Mouse (Mus musculus) adipocyte (in vitro differentiated cells): Measurements from ENCODE around the gene Gm28048.
A peak's percentile ranks its signal among the peaks of the same experiment; 100 is the strongest.

Source experiments
- DNase-seq: peaks from one replicate; pipeline ENCODE4 v3.0.0-alpha.2; 2016; ENCODE audit warnings: low spot score

Gene Gm28048

DNA sequence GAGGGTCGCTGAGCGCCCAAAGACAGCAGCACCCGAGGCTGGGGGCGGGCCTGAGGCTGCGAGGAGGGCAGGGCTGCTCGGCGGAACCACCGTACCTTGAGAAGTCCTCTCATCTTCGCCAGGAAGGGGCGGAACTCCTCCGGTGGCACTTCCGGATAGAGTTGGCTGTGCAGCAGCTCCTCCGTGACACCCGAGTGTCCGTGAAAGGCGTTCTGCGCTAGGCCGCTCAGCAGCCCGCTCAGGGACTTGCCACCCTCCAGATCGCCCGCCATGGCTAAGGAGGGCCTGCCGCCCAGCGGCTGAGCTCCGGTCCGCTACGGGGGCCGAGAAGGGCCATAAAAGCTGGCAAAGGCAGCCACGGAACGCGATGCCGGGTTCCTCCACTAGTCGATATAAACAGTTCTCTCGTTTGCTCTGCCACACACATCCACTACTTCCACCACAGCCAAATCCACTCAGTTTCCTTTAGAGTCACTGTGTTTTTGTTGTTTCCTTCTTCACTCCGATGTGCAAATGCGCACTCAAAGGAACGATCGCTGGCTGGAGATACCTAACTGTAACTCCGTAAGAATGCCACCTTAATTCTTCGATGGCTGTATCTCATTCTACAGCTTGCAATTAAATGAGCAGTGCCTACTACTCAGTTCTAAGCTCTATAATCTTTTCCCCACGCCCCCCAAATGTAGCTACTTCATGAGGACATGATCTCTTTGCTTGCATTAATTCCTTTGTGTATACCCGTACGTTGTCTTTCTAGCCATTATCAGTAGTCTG, at the start of gene Gm28048, which contains the start of gene Commd1:
Gene Gm28048 (minus strand): TSS at position 107 of the 774 bp plus-strand sequence.
Gene Commd1 (minus strand): TSS at position 399 of the 774 bp plus-strand sequence.
- DNase-seq, result peak; percentile 90

DNA sequence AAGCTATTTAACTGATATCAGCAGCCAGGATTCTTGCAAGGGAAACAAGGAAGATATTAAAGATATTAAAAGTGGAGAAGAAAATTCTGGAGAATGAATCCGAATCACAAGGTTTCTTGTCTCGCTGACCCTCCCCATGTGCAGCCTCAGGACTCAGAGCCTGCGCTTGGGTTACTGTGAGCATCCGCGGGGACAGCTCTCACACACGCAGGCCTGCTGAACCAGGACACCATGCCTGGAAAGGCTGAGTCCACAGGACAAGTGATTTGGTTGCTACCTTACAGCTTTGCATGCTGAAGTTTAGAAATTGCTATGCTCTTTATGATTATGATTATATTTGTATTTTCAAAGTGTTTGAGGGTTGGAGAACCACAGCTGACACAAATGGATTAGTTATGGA, 47.5 kb upstream of the Gm28048 start:
- DNase-seq, result no peak

DNA sequence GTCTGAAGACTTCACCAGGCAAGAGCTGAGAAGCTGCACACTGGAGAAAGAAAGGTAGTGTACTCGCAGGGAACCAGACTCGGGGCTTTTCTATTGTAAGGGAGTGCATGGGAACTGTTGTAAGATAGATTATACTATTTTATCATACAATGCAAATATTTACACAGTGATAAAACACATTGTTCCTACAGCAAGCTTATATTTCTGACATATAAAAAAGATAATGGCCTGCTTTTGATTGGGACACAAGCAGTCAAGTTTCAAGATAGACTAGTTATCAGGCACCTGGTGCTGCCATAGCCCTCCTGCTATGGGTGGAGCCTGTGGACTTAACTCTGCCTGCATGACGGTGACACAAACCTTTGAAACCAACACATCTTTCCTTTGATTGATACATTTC, 47.1 kb upstream of the Gm28048 start:
- DNase-seq, result no peak

DNA sequence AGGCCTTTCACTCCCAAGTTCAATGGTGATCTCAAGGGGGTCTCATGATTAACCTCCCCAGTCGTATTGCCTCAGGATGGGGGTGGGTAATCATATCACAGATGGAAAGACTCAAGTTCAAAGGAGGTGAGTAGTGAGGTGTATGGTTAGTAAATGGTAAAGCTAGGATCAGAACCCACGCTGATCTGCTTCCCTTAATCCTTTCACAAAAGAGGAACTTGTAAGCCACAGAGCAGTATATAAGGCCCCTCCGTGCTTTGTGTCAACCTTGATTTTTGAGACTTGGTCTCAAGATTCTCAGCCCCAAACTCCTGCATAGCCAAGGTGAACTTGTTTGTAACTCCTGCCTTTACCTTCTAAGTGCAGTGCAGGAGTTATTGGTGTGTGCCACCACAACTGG, 42.3 kb upstream of the Gm28048 start:
- DNase-seq, result no peak

DNA sequence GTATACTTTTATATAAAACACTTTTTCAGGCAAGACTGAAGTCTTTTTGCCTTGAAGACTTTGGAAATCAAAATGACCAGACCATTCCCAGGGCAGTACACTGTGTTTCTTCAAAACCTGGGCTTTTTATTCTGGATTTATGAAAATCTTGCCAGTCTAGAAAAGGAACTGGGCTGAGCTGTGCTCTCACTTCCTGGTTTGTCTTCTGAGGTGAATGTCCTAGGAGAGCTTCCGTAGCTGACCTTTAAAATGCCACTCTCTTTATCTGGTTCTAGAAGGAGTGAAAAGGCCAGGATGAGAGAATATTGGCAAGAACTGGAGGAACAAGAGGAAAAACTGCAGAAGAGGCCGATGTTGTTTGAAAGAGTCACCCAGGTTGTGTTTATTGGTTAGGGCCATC, 41.3 kb upstream of the Gm28048 start:
- no peak for DNase-seq

DNA sequence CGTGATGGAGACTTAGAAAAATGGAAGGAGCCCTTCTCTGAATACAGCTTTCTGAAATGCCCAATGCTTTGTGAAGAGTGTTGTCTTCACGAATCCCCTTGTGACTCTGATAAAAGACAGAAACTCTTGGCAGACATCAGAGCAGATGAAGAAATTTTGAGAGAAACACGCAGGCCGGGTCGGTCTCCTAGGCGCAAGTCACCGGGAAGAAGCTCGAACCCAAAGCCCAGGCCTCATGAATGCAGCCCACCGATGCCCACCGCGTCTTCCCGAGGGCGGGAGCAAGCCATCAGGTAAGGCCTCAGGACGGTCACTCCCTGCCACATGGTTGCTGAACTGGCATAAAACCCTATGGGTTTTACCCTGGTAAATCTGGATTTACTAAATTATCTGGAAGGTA, 39.0 kb upstream of the Gm28048 start:
- DNase-seq, result no peak

DNA sequence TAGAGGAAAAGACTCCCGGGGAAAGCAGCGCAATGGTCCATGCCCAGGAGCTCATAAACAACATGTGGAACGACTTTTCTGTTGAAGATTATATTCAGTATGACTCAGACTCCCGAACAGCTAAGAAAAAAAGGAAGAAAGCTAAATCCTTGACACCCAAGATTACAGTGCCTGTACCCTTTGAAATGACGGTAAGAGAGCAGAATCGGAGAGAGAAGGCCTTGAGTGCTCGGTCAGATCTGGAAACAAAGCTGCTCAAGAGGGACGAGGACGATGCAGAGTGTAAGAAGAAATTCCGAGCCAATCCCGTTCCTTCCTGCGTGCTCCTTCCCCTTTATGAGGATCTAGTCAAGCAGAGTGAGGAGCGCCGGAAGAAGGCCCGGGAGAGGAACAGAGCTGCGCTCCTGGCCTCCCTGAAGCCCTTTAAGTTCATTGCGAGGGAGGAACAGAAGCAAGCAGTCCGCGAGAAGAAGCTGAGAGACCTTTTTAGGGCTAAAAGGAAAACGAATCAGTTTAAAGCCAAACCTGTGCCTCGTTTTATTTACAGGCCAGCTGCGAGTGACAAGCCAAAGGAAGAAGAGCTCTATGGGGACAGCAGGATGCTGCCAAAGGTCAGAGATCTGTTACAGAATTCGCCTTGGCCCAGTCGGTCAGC, 38.4 kb upstream of the Gm28048 start:
- DNase-seq, result no peak

DNA sequence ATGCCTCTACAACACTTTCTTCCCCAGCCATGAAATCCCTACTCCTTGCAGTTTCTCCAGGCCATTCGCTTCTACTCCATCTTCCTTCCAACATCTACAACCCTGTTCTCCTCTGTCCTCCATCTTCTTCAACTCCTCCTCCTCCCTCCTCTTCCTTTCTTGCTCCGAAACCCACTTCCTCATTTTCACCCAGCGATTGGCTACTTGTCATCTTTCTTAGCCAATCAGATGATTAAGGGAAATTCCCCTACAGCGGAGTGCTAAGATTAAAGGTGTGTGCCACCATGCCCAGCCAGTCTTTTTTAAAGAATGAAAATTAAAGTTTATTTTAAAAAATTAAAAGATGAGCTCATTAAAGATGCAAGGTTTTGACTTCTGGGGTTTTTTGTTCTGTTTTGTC, 36.1 kb upstream of the Gm28048 start:
- DNase-seq, result no peak

DNA sequence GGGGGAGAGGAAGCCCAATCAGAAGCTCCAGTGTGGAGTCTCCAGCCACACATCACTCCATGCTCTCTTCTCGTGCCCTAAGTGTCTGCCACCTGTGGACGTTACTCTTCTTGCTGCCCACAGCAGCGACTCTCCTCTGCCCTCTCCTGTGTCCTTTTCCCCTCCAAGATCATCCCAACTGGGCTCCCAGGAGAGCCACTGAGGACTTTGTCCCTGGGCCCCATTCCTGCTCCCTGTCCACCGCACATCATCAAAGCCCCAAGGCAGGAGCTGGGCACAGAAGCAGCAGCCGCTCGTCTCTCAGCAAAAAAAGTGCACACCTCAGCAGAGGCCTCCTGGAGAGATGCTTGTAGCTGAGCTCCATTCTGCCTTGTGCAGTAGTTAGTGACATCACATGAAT, 33.1 kb upstream of the Gm28048 start:
- no peak for DNase-seq

DNA sequence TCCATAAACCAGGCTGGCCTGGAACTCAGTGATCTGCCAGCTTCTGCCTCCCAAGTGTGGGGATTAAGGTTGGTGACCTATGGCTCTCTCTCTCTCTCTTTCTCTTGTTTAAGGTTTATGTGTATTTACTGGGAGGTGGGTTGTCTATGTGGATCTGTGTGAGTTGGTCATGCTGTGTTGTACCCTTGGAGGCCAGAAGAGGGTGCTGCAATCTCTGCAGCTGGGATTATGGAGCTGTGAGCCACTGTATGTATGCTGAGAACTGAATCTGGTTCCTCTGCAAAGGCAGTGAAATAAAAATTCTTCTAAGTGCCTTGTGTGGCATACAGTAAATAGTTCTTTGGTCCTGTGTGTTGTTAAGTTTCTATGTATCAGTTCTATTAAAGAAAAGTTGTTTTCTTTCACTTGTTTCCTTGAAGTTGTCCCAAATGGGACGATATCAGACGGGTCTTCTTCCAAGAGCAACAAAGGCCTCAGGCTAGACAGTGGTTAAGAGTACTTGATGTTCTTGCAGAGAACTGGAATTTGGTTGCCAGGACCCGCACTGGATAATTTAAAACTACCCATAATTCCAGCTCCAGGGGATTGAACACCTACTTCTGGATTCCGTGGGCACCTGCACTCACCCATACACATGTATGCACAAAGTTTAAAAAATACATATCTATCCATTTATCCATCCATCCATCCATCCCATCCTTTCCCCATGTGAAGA, 31.8 kb upstream of the Gm28048 start:
- no peak for DNase-seq

DNA sequence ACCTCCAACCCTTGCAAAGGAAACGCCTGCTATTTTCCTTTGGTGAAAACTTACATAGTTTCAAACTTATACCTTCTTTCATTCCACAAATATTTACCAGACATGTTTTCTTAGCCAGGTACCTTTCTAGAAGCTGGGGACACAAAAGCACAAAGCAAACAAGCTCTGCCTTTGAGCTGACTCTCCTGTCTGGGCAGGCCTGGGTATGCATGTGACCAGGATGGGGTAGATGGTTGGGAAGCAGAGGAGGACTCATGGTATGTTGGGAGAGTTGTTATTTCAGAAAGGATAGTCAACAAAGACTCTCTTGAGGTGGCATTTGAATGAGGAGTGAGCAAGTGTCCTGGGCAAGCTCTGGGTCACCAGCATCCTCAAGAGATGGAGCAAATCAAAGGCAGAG, 31.2 kb upstream of the Gm28048 start:
- DNase-seq, result no peak

DNA sequence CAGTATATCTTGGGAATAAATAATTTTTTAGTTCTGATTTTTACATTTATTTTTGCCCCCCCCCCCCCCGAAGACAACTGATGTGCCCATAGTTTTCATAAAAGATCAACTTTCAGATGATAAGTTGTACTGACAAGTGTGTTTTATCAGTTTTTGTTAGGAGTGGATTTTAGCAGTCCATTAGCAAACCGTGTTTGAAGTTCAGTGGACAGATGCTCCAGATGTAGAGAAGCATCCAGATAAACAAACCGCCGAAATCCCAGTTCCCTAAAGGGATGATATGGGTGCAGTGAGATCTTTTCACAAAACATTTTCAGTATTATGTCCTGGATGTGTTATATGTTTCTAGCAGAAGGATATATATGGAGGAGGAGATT, 26.9 kb upstream of the Gm28048 start:
- no peak for DNase-seq

DNA sequence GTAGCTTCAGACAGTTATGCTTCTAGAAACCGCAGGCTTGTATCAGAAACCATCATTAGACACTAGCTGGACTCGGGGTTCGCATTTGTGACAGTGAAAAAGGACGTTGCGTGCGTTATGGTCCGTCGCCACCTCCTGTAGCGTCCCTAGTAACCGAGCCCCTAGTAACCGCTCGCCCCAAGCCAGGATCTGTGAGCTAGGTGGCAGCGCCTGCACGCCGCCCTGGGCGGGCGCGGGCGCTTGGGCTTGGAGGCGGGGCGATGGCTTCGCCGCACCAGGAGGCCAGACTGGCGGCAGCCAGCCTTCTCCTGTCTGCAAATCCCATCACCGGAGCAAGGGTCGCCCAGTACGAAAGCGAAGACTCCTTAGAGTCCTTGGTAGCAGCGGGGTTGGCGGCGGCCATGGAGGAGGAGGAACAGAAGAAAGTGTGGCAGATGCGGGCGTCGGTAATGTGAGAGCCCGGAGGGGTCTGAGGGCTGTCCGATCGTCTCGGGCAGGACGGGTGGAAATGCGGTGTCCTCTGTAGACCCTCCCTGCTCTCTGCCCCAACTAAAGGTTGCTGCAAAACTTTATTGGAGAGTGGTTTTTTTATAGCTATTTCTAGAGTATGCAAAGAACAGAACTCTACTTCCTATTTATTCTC, 26.4 kb upstream of the Gm28048 start:
- DNase-seq, result peak; percentile 89

DNA sequence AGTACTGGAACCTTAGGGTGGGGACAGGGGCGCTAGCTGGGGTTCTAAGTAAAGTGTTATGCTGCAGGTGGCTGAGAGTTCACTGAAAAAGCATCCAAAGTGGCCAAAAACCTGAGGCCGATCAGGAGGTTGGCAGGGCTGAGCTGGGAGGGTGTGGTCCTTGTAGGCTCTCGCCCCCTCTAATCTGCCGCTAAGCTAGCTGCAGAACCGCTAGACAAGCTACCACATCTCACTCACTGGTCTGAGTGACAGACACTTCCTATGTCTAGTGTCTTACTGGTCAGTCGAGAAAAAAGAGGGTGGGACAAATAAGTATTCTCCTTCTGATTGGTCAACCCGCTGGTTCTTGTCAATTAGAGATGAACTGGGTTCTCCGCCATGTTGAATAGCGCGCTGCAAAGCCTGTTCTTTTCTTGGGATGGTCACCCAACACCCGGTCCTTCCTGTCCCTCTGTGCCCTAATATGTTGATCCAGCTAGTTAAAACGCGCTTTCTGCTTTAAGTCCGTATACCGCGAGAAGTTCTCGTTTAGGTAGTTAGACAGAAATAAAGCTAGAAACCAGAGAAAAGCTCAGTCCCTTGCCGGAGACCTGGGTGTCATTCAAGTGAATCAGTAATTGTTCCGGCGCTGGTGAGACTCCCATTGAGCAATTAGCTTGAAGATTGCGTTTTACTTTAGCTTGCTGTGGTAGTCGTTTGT, 25.7 kb upstream of the Gm28048 start, which contains the start of gene Fam161a:
Gene Fam161a (plus strand): TSS at position 51 of the 700 bp plus-strand sequence.
- DNase-seq, result peak; percentile 95

DNA sequence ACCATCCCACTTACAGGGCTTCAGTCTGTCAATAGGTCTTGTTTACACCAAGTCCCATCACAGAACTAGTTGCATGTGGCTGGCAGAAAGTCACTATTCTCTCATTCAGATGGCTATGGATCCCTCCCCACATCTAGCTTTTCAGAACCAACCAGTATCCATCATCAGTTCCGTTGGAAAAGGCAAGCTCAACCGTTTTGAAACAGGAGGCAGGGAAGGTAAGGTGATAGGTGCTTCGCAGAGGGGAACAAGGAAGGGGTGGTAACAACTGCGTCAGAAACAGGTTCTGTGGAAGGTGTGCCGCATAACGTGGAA, 25.2 kb upstream of the Gm28048 start:
- DNase-seq, result no peak

DNA sequence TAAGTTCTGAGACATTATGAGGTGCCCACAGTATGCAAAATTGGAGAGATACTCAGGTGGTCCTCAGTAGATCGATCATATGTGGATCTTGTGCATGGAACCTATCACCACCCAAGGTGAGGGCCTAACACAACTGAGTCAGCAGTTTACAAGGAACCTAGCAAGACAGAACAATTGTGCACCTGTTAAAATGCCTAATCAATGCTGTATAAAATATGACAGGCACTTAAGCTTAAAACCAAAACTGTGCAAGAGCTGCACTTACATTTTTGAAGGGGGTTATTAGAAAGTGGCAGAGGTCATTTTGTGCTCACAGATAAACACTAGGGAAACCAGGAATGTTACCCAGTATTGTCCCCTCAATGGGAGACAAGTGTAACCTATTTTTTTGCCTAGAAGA, 23.4 kb upstream of the Gm28048 start:
- DNase-seq, result no peak

DNA sequence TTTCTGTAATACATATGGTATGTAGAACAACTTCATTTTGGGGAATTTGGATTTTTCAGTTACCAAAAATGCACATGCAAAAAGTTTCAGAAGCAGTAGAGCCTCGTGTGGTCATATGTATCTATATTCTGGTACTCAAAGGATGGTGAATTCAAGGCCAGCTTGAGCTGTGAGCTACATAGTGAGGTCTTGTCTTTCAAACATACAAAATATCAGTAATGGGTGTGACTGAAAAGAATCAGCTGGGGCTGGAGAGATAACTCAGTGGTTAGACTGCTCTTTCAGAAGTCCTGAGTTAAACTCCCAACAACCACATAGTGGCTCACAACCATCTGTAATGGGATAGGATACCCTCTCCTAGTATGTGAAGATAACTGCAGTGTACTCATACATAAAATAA, 16.4 kb upstream of the Gm28048 start:
- DNase-seq, result no peak

DNA sequence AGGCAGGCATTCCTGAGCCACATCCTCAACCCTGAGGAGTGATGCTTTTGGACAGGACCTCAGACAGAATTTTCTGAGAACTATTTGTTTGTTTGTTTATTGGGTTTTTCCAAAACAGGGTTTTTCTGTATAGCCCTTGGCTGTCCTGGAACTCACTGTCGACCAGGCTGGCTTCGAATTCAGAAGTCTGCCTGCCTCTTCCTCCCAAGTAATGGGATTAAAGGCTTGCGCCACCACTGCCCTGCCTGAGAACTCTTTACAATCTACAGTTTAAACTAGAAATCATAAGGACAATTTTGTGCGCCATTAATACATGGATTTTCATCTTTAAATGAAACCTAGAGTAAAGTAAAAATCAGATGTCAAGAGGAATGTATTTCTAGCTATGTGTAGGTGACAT, 13.6 kb upstream of the Gm28048 start:
- no peak for DNase-seq

DNA sequence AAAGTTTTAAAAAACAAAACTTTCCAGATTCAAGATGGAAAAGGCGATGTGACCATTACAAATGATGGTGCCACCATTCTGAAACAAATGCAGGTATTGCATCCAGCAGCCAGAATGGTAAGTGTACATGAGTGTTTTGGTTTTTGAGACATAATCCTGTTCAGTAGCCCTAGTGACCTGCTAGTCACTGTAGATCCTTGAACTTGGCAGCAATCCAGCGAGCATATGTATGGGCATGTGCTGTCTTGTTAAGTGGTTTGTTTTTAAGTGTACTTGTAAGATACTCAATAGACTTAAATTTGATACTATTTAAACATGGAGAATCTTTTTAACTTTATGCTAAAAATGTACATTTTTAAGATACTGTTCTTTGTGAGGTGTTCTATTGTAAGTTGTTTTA, 12.4 kb upstream of the Gm28048 start:
- DNase-seq, result no peak

DNA sequence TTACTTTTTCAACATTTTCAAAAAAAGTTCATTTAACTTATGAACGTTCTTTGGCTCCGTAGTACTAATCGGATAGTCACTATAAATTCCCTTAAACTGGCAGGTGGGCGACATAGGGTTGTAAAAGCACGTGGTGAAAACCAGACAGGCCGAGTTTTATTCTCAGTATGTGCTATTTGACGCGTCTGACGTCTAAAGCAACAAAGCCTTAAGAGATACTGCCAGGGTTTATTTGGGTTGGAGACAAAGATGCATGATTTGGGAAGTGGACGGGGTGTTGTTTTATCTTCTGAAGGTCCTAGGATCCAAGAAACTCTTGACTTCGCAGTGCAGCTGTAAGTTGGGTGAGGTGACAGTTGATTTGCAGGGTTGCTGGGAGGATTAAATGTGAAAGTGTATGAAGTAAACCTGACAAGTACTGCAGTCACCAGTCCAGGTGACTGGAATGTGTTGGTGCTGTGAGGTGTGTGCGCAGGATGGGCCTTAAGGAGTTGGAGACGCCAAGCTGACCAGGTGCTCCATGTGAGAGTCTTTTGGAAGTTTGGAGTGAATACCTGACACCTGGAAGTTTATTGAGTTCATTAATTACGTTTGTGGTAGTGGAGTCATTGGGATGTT, 9.4 kb upstream of the Gm28048 start:
- DNase-seq, result peak; percentile 35

DNA sequence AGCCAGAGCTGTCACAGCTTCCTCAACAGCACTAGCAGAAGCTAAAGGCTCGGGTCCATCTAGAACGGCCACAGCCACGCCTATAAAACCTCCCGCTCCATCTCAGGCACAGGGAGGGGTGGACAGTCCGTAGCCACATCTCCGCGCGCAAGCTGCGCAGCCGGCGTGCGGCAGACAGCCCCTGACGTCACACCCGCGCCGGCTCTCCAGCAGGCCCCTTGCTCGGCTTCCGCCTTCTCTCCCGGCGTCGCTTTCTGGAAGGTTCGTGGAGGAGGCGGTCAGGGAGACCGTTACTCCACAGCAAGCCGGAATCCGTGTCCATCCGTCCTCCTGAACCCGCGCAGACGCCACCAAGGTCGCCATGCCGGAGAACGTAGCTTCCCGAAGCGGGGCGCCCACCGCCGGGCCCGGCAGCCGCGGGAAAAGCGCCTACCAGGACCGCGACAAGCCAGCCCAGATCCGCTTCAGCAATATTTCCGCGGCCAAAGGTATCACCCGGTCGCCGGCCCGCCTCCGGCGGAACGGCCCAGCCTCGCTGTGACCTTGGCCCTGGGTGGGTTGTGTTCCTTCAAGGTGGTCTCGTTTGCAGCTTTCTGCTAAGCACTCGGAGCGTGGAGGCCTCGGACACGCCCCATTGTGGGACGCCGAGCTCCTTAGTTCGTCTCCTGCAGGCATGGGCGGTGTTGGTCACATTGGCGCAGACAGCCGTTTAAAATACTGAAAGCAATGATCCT, 8.7 kb upstream of the Gm28048 start, which contains the start of gene Cct4:
Gene Cct4 (plus strand): TSS at position 127 of the 734 bp plus-strand sequence.
- peak; percentile 90 for DNase-seq
